Mouse (Mus musculus): ENCODE data around the gene Osmr. TPM values are rescaled to one million over a fixed set of nuclear protein-coding genes. Genes with fewer than 3 reads are reported as not detected.

Gene Osmr
- polyA plus RNA-seq, 1 experiment from 2014 or later: 0.57 TPM

GRCm38 (mm10) chr15:6901982-6902639, 27.3 kb upstream of the Osmr start:
- Histone ChIP-seq H3K4me3 (ENCODE audit: low read depth, low read length) (no peak overlapping the region), H3K36me3 (ENCODE audit: control insufficient read depth, insufficient read depth, low read length) (no peaks in the 10 kb centered on the region), H3K4me2 (ENCODE audit: low read depth) (no peak overlapping the region), H3K27me3 (ENCODE audit: control insufficient read depth, insufficient read depth, low read length) (no peaks in the 10 kb centered on the region), H3K27ac (ENCODE audit: low read depth, low read length) (no peak overlapping the region), H3K9ac (ENCODE audit: low read length) (no peak overlapping the region), H3K4me1 (ENCODE audit: control insufficient read depth, insufficient read depth, low read length) (no peaks in the 10 kb centered on the region), H3K9me3 (ENCODE audit: control insufficient read depth, low read length) (no peaks in the 10 kb centered on the region)
- ATAC-seq (ENCODE audit: insufficient read depth, low FRiP score, low TSS enrichment): no peak
- 81% methylated on average over 5 of the region's 5 CpGs for WGBS
- no peak for DNase-seq (ENCODE audit: low spot score)

GRCm38 (mm10) chr15:6901236-6901635, 26.5 kb upstream of the Osmr start:
- no peak overlapping the region for H3K9ac ChIP-seq (ENCODE audit: low read length)
- H3K27me3 ChIP-seq (ENCODE audit: control insufficient read depth, insufficient read depth, low read length): no peaks in the 10 kb centered on the region
- DNase-seq (ENCODE audit: low spot score) (no peak), ATAC-seq (ENCODE audit: insufficient read depth, low FRiP score, low TSS enrichment) (no peak)
- H3K4me3 ChIP-seq (ENCODE audit: low read depth, low read length): no peak overlapping the region
- H3K27ac ChIP-seq (ENCODE audit: low read depth, low read length): no peak overlapping the region
- H3K9me3 ChIP-seq (ENCODE audit: control insufficient read depth, low read length): no peaks in the 10 kb centered on the region
- H3K4me1 ChIP-seq (ENCODE audit: control insufficient read depth, insufficient read depth, low read length): no peaks in the 10 kb centered on the region
- WGBS: 71% methylated on average over 6 of the region's 6 CpGs
- no peaks in the 10 kb centered on the region for H3K36me3 ChIP-seq (ENCODE audit: control insufficient read depth, insufficient read depth, low read length)
- H3K4me2 ChIP-seq (ENCODE audit: low read depth): no peak overlapping the region

- Histone ChIP-seq H3K27ac (ENCODE audit: low read depth, low read length) (no peak overlapping the region), H3K4me2 (ENCODE audit: low read depth) (no peak overlapping the region), H3K36me3 (ENCODE audit: control insufficient read depth, insufficient read depth, low read length) (no peaks in the 10 kb centered on the region), H3K9me3 (ENCODE audit: control insufficient read depth, low read length) (no peaks in the 10 kb centered on the region), H3K9ac (ENCODE audit: low read length) (no peak overlapping the region), H3K27me3 (ENCODE audit: control insufficient read depth, insufficient read depth, low read length) (no peaks in the 10 kb centered on the region), H3K4me3 (ENCODE audit: low read depth, low read length) (no peak overlapping the region), H3K4me1 (ENCODE audit: control insufficient read depth, insufficient read depth, low read length) (no peaks in the 10 kb centered on the region)
- ATAC-seq (ENCODE audit: insufficient read depth, low FRiP score, low TSS enrichment): no peak
- 90% methylated on average over 6 of the region's 6 CpGs for WGBS
- no peak for DNase-seq (ENCODE audit: low spot score)
Measured at GRCm38 (mm10) chr15:6884260-6884659, 9.5 kb upstream of the Osmr start.

- no peaks in the 10 kb centered on the region for H3K9me3 ChIP-seq (ENCODE audit: control insufficient read depth, low read length)
- no peaks in the 10 kb centered on the region for H3K27me3 ChIP-seq (ENCODE audit: control insufficient read depth, insufficient read depth, low read length)
- H3K9ac ChIP-seq (ENCODE audit: low read length): no peak overlapping the region
- ATAC-seq (ENCODE audit: insufficient read depth, low FRiP score, low TSS enrichment): no peak
- no peak overlapping the region for H3K4me3 ChIP-seq (ENCODE audit: low read depth, low read length)
- peak; percentile 44 for DNase-seq (ENCODE audit: low spot score)
- H3K4me2 ChIP-seq (ENCODE audit: low read depth): no peak overlapping the region
- H3K36me3 ChIP-seq (ENCODE audit: control insufficient read depth, insufficient read depth, low read length): no peaks in the 10 kb centered on the region
- no peaks in the 10 kb centered on the region for H3K4me1 ChIP-seq (ENCODE audit: control insufficient read depth, insufficient read depth, low read length)
- no peak overlapping the region for H3K27ac ChIP-seq (ENCODE audit: low read depth, low read length)
- WGBS: 45% methylated on average over 5 of the region's 5 CpGs
Measured at GRCm38 (mm10) chr15:6883816-6884215, 9.0 kb upstream of the Osmr start.

- 83% methylated on average over 4 of the region's 4 CpGs for WGBS
Measured at GRCm38 (mm10) chr15:6883091-6883490, 8.3 kb upstream of the Osmr start.

GRCm38 (mm10) chr15:6882180-6882579, 7.4 kb upstream of the Osmr start:
- H3K9me3 ChIP-seq (ENCODE audit: control insufficient read depth, low read length): no peaks in the 10 kb centered on the region
- H3K27me3 ChIP-seq (ENCODE audit: control insufficient read depth, insufficient read depth, low read length): no peaks in the 10 kb centered on the region
- no peak overlapping the region for H3K9ac ChIP-seq (ENCODE audit: low read length)
- 48% methylated on average over 7 of the region's 7 CpGs for WGBS
- DNase-seq (ENCODE audit: low spot score) (peak; percentile 20), ATAC-seq (ENCODE audit: insufficient read depth, low FRiP score, low TSS enrichment) (no peak)
- H3K4me1 ChIP-seq (ENCODE audit: control insufficient read depth, insufficient read depth, low read length): no peaks in the 10 kb centered on the region
- H3K4me3 ChIP-seq (ENCODE audit: low read depth, low read length): no peak overlapping the region
- H3K36me3 ChIP-seq (ENCODE audit: control insufficient read depth, insufficient read depth, low read length): no peaks in the 10 kb centered on the region
- no peak overlapping the region for H3K27ac ChIP-seq (ENCODE audit: low read depth, low read length)
- no peak overlapping the region for H3K4me2 ChIP-seq (ENCODE audit: low read depth)

More at GRCm38 (mm10) chr15:6883091-6883490, 8.3 kb upstream of the Osmr start:
- DNase-seq (ENCODE audit: low spot score) (no peak), ATAC-seq (ENCODE audit: insufficient read depth, low FRiP score, low TSS enrichment) (no peak)
- Histone ChIP-seq H3K27ac (ENCODE audit: low read depth, low read length) (no peak overlapping the region), H3K9me3 (ENCODE audit: control insufficient read depth, low read length) (no peaks in the 10 kb centered on the region), H3K4me2 (ENCODE audit: low read depth) (no peak overlapping the region), H3K4me1 (ENCODE audit: control insufficient read depth, insufficient read depth, low read length) (no peaks in the 10 kb centered on the region), H3K27me3 (ENCODE audit: control insufficient read depth, insufficient read depth, low read length) (no peaks in the 10 kb centered on the region), H3K9ac (ENCODE audit: low read length) (no peak overlapping the region), H3K36me3 (ENCODE audit: control insufficient read depth, insufficient read depth, low read length) (no peaks in the 10 kb centered on the region), H3K4me3 (ENCODE audit: low read depth, low read length) (no peak overlapping the region)

- no peak for DNase-seq (ENCODE audit: low spot score)
- ATAC-seq (ENCODE audit: insufficient read depth, low FRiP score, low TSS enrichment): no peak
Measured at GRCm38 (mm10) chr15:6881211-6881610, 6.4 kb upstream of the Osmr start.

GRCm38 (mm10) chr15:6873807-6874600, 765 bp downstream of the Osmr start:
- Histone ChIP-seq H3K4me3 (ENCODE audit: low read depth, low read length) (peak overlapping the region; percentile 39), H3K36me3 (ENCODE audit: control insufficient read depth, insufficient read depth, low read length) (no peaks in the 10 kb centered on the region), H3K9me3 (ENCODE audit: control insufficient read depth, low read length) (no peaks in the 10 kb centered on the region), H3K4me2 (ENCODE audit: low read depth) (peak overlapping the region; percentile 73), H3K9ac (ENCODE audit: low read length) (peak overlapping the region; percentile 37; the same call in 1 of the 2 replicates), H3K27me3 (ENCODE audit: control insufficient read depth, insufficient read depth, low read length) (peaks cover 12% of the 10 kb centered on the region), H3K4me1 (ENCODE audit: control insufficient read depth, insufficient read depth, low read length) (no peaks in the 10 kb centered on the region), H3K27ac (ENCODE audit: low read depth, low read length) (no peak overlapping the region)
- WGBS: under 1% methylated on average over 52 of the region's 52 CpGs
- DNase-seq (ENCODE audit: low spot score): peak; percentile 46
- peak; percentile 55 for ATAC-seq (ENCODE audit: insufficient read depth, low FRiP score, low TSS enrichment)

More at GRCm38 (mm10) chr15:6881211-6881610, 6.4 kb upstream of the Osmr start:
- Histone ChIP-seq H3K9ac (ENCODE audit: low read length) (no peak overlapping the region), H3K36me3 (ENCODE audit: control insufficient read depth, insufficient read depth, low read length) (no peaks in the 10 kb centered on the region), H3K27ac (ENCODE audit: low read depth, low read length) (no peak overlapping the region), H3K27me3 (ENCODE audit: control insufficient read depth, insufficient read depth, low read length) (no peaks in the 10 kb centered on the region), H3K4me3 (ENCODE audit: low read depth, low read length) (no peak overlapping the region), H3K9me3 (ENCODE audit: control insufficient read depth, low read length) (no peaks in the 10 kb centered on the region), H3K4me1 (ENCODE audit: control insufficient read depth, insufficient read depth, low read length) (no peaks in the 10 kb centered on the region), H3K4me2 (ENCODE audit: low read depth) (no peak overlapping the region)
- 86% methylated on average over 9 of the region's 9 CpGs for WGBS
